Mouse (Mus musculus) forebrain, embryonic 11.5 days (tissue): Measurements from ENCODE around the gene Gmnn. TPM values are rescaled to one million over a fixed set of nuclear protein-coding genes. Genes with fewer than 3 reads are reported as not detected.

ENCODE experiments used
- ATAC-seq: fragments of 200-750 bp; cut with Nextera tagmentation; replicated peaks from 2 replicates; pipeline ENCODE4 v1.8.0; 2017; ENCODE audit warnings: moderate TSS enrichment; ENCODE audit not compliant: low FRiP score
- DNase-seq: peaks from one replicate; pipeline ENCODE4 v3.0.0-alpha.2; 2017; ENCODE audit warnings: low spot score
- H3K27ac ChIP-seq: fragments of 300-500 bp; sonication (generic); 2 replicates; pipeline ENCODE4 v1.5.1; 2014; ENCODE audit warnings: low read depth, low read length
- H3K27me3 ChIP-seq: fragments of 300-500 bp; sonication (generic); 2 replicates; pipeline ENCODE4 v1.6.1; 2014; ENCODE audit warnings: mild to moderate bottlenecking, low read length, mixed read lengths; ENCODE audit not compliant: control insufficient read depth, insufficient read depth
- H3K36me3 ChIP-seq: fragments of 300-500 bp; sonication (generic); 2 replicates; pipeline ENCODE4 v1.6.1; 2014; ENCODE audit warnings: mild to moderate bottlenecking, low read length, moderate library complexity, mixed read lengths; ENCODE audit not compliant: control insufficient read depth, insufficient read depth
- H3K4me1 ChIP-seq: fragments of 300-500 bp; sonication (generic); replicated peaks from 2 replicates; pipeline ENCODE4 v1.6.1; 2014; ENCODE audit warnings: low read length, mixed read lengths; ENCODE audit not compliant: control insufficient read depth, insufficient read depth
- H3K4me2 ChIP-seq: fragments of 300-500 bp; sonication (generic); 2 replicates; pipeline ENCODE4 v1.6.1; 2014; ENCODE audit warnings: low read depth, mild to moderate bottlenecking, low read length, moderate library complexity, mixed read lengths; ENCODE audit not compliant: severe bottlenecking
- H3K4me3 ChIP-seq: fragments of 300-500 bp; sonication (generic); 2 replicates; pipeline ENCODE4 v1.5.1; 2014; ENCODE audit warnings: low read depth, low read length
- H3K9ac ChIP-seq: fragments of 300-500 bp; sonication (generic); 2 replicates; pipeline ENCODE4 v1.6.1; 2014; ENCODE audit warnings: low read length
- H3K9me3 ChIP-seq: fragments of 300-500 bp; sonication (generic); 2 replicates; pipeline ENCODE4 v1.6.1; 2016; ENCODE audit warnings: low read length, mixed read lengths; ENCODE audit not compliant: control insufficient read depth
- WGBS: fragments of 180-500 bp; shearing (Covaris S2); extraction: QIAGEN DNeasy Blood & Tissue Kit; methylation state at CpG from one replicate; pipeline ENCODE4 v1.1.7; 2014; 5-methylcytosine and 5-hydroxymethylcytosine counted together
- polyA plus RNA-seq: library from polyadenylated mRNA; unstranded; fragments of >200 nt; fragmentation: Nextera tagmentation; extraction: Ambion mirVana; gene quantifications from 2 replicates; pipeline ENCODE4 v1.2.1, GENCODE M21; 2014

Gmnn gene
- polyA plus RNA-seq, 1 experiment from 2014 or later: 165 TPM

DNA sequence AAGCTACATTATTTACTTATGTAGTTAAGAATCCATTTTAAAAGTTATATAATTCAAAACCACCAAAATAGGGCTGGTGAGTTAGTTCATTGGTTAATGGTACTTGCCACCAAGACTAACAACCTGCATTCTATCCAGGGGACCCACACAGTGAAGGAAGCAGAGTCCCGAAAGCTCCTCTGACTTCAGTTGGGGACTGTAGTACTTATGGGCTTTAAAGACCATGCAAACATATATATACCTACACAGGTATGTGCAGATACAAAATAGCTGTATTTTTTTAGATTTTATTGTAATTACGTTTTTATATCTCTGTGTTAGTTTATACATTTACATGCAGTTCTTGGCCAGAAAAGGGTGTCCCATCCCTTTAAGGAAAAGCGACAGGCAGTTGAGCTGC, 5.0 kb downstream of the Gmnn start:
- H3K27me3 ChIP-seq: no peaks in the 10 kb centered on the region
- H3K36me3 ChIP-seq: peaks cover 8% of the 10 kb centered on the region; the same call in 1 of the 2 replicates
- no peak overlapping the region for H3K27ac ChIP-seq
- H3K9me3 ChIP-seq: no peaks in the 10 kb centered on the region
- ATAC-seq (no peak), DNase-seq (no peak)
- no peak overlapping the region for H3K4me2 ChIP-seq
- no peak overlapping the region for H3K4me3 ChIP-seq
- 93% methylated on average over 3 of the region's 3 CpGs for WGBS
- H3K9ac ChIP-seq: no peak overlapping the region
- H3K4me1 ChIP-seq: peaks cover 4% of the 10 kb centered on the region; the same call in 1 of the 2 replicates

DNA sequence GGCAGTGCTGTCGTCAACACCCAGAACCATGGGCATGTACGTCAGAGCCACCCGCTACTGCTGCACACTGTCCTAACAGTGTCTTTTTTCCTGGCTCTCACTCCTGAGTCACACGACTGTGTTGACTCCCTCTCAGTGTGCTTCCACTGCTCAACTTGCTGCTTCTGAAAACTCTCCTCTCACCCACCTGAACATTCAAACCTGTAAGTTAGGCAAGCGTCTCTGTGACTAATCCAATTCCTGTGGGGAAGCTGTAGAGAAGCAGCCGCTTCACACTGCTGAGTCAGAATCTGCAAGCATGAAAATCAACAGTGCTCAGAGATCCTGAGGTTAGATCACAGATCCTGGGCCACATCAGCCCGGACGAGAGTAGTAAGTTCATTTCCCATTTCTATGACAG, 10.3 kb downstream of the Gmnn start:
- H3K27me3 ChIP-seq: no peaks in the 10 kb centered on the region
- H3K36me3 ChIP-seq: peaks cover 12% of the 10 kb centered on the region; the same call in 1 of the 2 replicates
- H3K9me3 ChIP-seq: no peaks in the 10 kb centered on the region
- H3K27ac ChIP-seq: no peak overlapping the region
- ATAC-seq (no peak), DNase-seq (peak; percentile 23)
- H3K4me2 ChIP-seq: no peak overlapping the region
- WGBS: 96% methylated on average over 8 of the region's 8 CpGs
- H3K4me3 ChIP-seq: no peak overlapping the region
- no peaks in the 10 kb centered on the region for H3K4me1 ChIP-seq
- H3K9ac ChIP-seq: no peak overlapping the region

DNA sequence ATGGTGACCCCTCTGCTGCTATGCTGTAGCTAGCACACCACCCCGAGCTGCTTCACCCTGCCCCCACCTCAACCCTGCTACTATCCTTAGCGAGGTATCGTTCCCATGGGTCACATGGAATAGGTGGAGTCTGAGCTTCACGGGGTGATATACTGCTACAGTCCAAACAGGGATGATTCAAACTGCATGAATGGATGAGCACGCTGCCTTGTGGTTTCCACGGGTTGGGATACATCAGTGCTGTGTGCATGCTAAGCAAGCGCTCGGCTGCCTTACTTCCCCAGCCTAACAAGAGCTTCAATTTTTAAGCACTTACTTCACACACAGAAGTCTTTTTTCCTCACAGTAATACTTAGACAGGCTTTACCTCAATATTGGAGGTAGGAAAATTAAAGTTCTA, 10.9 kb downstream of the Gmnn start:
- DNase-seq (peak; percentile 26), ATAC-seq (no peak)
- Histone ChIP-seq H3K27ac (no peak overlapping the region), H3K4me1 (no peaks in the 10 kb centered on the region), H3K36me3 (peaks cover 10% of the 10 kb centered on the region; the same call in 1 of the 2 replicates), H3K9me3 (no peaks in the 10 kb centered on the region), H3K4me3 (no peak overlapping the region), H3K27me3 (no peaks in the 10 kb centered on the region), H3K9ac (no peak overlapping the region), H3K4me2 (no peak overlapping the region)
- 94% methylated on average over 8 of the region's 8 CpGs for WGBS

DNA sequence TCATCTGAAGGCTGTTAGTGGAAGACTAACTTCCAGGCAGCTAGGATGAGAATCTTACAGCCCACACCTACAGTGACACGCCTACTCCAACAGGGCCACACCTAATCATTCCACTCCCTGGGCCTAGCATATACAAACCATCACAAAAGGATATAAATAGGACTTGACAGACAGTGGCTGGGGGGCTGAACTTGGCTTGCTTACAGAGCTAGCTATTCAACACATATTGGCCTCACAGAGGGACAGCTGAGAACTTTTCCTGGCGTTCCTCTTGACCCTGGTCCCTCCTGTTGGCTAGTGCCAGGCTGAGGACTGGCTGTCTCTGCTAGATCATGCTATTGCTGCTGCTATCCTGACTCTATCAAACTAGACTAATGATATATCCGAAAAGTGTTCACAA, 13.9 kb downstream of the Gmnn start:
- WGBS: 89% methylated on average over 3 of the region's 3 CpGs
- H3K4me2 ChIP-seq: no peak overlapping the region
- no peaks in the 10 kb centered on the region for H3K27me3 ChIP-seq
- H3K9me3 ChIP-seq: no peaks in the 10 kb centered on the region
- ATAC-seq (no peak), DNase-seq (peak; percentile 20)
- no peak overlapping the region for H3K9ac ChIP-seq
- H3K4me3 ChIP-seq: no peak overlapping the region
- H3K4me1 ChIP-seq: no peaks in the 10 kb centered on the region
- H3K36me3 ChIP-seq: peaks cover 6% of the 10 kb centered on the region; the same call in 1 of the 2 replicates
- H3K27ac ChIP-seq: no peak overlapping the region

DNA sequence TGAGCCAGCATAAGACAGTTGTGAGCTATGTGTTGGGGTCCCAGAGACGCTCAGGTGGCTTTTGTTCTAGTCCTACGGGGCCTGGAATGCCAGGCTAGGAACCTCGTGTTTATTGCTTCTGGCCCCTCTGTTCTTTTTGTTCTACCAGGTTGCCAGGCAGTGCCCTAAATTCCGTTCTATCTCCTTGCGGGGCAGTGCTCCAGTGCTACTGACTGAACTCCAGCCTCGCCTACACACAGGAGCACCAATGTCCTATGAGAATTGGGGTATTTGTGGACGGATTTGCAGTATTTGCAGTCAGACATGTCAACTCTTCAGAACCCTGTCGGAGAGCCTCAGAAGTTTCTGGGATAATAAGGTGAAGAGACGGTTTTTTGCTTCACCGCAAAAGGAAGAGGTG, 20.7 kb downstream of the Gmnn start, which contains the start of gene Armh2:
Gene Armh2 (plus strand): TSS at position 205 of the 400 bp plus-strand sequence.
- 87% methylated on average over 10 of the region's 10 CpGs for WGBS
- H3K4me1 ChIP-seq: no peaks in the 10 kb centered on the region
- no peak within 1 kb of the TSS for H3K4me2 ChIP-seq
- no peaks in the 10 kb centered on the region for H3K36me3 ChIP-seq
- no peak within 1 kb of the TSS for H3K4me3 ChIP-seq
- no peaks in the 10 kb centered on the region for H3K27me3 ChIP-seq
- DNase-seq: no peak
- no peaks in the 10 kb centered on the region for H3K9me3 ChIP-seq
- ATAC-seq: no peak
- H3K27ac ChIP-seq: no peak within 1 kb of the TSS
- H3K9ac ChIP-seq: no peak within 1 kb of the TSS

DNA sequence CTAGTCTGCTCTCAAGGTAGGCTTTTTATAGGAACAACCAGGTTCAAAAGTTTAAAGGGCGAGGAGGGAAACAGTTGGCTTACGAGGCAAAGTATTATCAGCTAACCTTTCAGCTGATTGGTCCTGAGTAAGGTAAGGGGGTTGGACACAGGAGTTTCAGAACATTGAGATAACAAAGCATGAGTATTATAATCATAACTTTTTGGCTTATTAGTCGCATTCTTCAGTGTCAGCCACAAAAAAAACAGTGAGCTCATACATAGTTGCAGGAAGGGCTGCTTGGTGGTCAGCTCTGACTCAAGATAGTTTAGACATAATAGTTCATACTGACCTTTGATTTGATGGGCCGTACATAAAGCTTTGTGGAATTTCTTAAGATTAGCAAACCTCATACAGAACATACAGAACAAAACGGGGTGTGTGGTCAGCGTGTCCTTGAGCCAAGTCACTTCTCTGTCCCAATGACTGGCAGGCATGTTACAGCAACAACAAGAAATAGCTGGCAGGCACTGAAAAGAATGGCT, 26.1 kb downstream of the Gmnn start:
- Histone ChIP-seq H3K9me3 (no peaks in the 10 kb centered on the region), H3K4me1 (0 out of 2 replicates have a peak, but pooled peaks cover 2% of the 10 kb centered on the region), H3K27me3 (no peaks in the 10 kb centered on the region), H3K4me2 (no peak overlapping the region), H3K9ac (no peak overlapping the region), H3K27ac (no peak overlapping the region), H3K4me3 (no peak overlapping the region), H3K36me3 (no peaks in the 10 kb centered on the region)
- no peak for ATAC-seq
- WGBS: 76% methylated on average over 6 of the region's 6 CpGs
- DNase-seq: no peak

DNA sequence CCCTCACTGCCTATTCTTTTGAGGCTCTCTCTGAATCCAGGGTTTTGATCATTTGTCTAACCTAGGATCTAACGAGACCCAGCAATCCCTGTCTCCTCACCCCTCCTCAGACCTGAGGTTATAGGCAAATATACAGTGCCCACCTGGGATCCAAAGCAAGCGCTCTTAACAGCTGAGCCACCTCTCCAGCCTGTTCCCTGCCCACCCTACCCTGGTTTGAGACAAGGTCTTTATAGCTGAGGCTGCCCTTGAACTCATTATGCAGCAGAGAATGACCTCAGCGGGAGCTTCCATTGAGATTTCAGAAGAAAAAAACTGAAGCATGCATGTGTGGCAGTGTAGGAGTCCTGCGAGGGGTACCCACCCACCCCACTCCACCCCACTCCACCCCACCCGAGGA, 27.2 kb downstream of the Gmnn start:
- no peak overlapping the region for H3K4me3 ChIP-seq
- ATAC-seq (no peak), DNase-seq (no peak)
- 80% methylated on average over 5 of the region's 5 CpGs for WGBS
- H3K4me2 ChIP-seq: no peak overlapping the region
- H3K9me3 ChIP-seq: no peaks in the 10 kb centered on the region
- 0 out of 2 replicates have a peak, but pooled peaks cover 2% of the 10 kb centered on the region for H3K4me1 ChIP-seq
- no peak overlapping the region for H3K27ac ChIP-seq
- H3K27me3 ChIP-seq: no peaks in the 10 kb centered on the region
- no peaks in the 10 kb centered on the region for H3K36me3 ChIP-seq
- no peak overlapping the region for H3K9ac ChIP-seq

DNA sequence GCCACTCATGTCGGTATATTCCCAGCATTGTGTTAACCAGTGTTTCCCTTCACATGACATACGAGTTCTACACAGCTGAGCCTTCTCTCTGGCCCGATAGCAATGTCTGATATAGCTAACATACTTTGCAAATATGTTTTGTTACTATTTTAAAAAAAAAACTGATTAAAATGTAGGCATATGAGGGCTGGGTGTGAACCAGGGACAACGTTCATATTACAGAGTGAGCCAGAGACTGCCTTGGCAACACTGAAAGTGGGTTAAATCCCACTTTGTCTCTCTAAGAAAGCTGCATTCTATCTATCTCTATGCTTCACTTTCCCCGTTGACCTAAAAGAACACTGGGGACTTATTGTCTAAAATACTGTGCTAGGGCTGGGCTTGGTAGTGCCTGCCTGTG, 32.6 kb downstream of the Gmnn start:
- Histone ChIP-seq H3K4me3 (no peak overlapping the region), H3K9ac (no peak overlapping the region), H3K36me3 (no peaks in the 10 kb centered on the region), H3K9me3 (no peaks in the 10 kb centered on the region), H3K27me3 (no peaks in the 10 kb centered on the region), H3K4me2 (no peak overlapping the region), H3K4me1 (0 out of 2 replicates have a peak, but pooled peaks cover 2% of the 10 kb centered on the region), H3K27ac (no peak overlapping the region)
- DNase-seq (no peak), ATAC-seq (no peak)
- 88% methylated on average over 5 of the region's 5 CpGs for WGBS

DNA sequence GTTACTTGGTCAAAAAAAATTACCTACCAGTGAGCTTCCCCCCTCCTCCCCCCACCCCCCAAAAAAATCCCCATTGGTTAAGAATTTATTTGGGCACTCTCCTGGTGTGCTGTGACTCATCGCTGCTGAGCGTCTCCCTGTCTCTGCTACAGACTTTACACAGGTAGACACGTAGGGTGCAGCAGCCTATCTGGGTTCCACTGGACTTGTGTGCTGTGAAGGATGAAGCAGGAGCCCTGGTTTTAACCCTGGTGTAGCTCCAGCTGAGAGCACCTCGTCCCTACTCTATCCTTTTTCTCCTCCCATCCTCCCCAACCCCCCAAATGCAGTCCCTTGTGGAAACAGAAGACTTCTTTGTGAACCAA, 37.3 kb downstream of the Gmnn start:
- no peak overlapping the region for H3K27ac ChIP-seq
- WGBS: 65% methylated on average over 4 of the region's 4 CpGs
- H3K9ac ChIP-seq: no peak overlapping the region
- DNase-seq (no peak), ATAC-seq (no peak)
- no peak overlapping the region for H3K4me2 ChIP-seq
- H3K9me3 ChIP-seq: no peaks in the 10 kb centered on the region
- no peaks in the 10 kb centered on the region for H3K36me3 ChIP-seq
- H3K4me3 ChIP-seq: no peak overlapping the region
- H3K27me3 ChIP-seq: no peaks in the 10 kb centered on the region
- 0 out of 2 replicates have a peak, but pooled peaks cover 2% of the 10 kb centered on the region for H3K4me1 ChIP-seq
